Mouse (Mus musculus) C2C12 (cell line): Measurements from ENCODE around the gene Ccnjl.

ENCODE experiments used
- CTCF ChIP-seq: IDR thresholded peaks from one replicate; pipeline ENCODE4 v1.5.1; 2011; ENCODE audit not compliant: control insufficient read depth, insufficient read depth, insufficient read length
- MAX ChIP-seq: IDR thresholded peaks from one replicate; pipeline ENCODE4 v1.6.1; 2011; ENCODE audit warnings: mild to moderate bottlenecking, control low read depth
- MYOD1 ChIP-seq: IDR thresholded peaks from one replicate; pipeline ENCODE4 v1.6.1; 2011; ENCODE audit warnings: low read depth; ENCODE audit not compliant: control insufficient read depth, insufficient read length
- MYOG ChIP-seq: IDR thresholded peaks from one replicate; pipeline ENCODE4 v1.6.1; 2011; ENCODE audit not compliant: control insufficient read depth, insufficient read length; ENCODE audit errors: extremely low read depth
- USF1 ChIP-seq: IDR thresholded peaks from one replicate; pipeline ENCODE4 v1.6.1; 2011; ENCODE audit warnings: low read depth, mild to moderate bottlenecking, control low read depth, moderate library complexity

GRCm38 (mm10) chr11:43492663-43493062, 35.9 kb upstream of the Ccnjl start:
- TF ChIP-seq MYOD1 (no peak), CTCF (peak; percentile 42), MAX (no peak), MYOG (no peak), USF1 (no peak)
